Mouse (Mus musculus) MEL-GATA-1-ER (cell line): ENCODE measurements around the gene Lmcd1.
"Not testable (repeated sequence)": the region's sequence is repeated elsewhere in the genome, so short reads cannot be mapped to it uniquely, and the experiment has no call there.

Experiments used
- DNase-seq: peaks from one replicate; pipeline ENCODE4 v3.0.0-alpha.2; 2012; ENCODE audit warnings: low read depth; ENCODE audit errors: extremely low read depth

Gene Lmcd1

DNA sequence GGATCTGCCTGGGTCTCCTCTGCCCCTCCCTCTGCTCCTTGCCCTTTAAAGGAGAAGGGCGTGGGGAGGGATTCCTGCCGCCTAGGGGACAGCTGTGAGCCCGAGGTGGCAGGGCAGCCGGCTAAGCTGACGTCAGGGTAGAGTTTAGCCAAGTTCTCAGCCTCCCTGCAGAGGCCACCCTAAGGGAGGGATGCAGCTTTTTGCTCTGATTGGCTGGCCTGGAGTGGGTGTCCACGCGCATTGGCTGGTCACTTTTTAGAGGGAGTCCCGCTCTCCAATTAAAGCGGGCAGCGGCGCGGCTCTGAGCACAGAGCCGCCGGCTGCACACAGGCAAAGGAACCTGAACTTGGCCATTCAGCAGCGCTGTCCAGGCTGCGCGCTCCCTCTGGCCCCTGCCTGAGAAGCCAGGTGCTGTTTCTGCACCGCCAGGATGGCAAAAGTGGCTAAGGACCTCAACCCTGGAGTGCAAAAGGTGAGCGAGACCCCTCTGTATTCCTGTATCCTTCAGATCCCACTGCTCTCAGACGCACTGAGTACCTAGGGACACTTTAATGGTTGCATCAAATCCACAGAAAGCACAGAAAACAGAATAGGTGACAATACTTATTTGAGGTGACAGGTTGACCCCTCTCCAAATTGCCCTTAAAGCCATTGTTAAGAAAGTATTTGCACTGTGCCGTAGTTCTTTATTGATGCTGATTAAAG, at the start of gene Lmcd1:
Gene Lmcd1, plus strand, starts transcription at position 258 of the 705 bp plus-strand sequence.
- DNase-seq: no peak

DNA sequence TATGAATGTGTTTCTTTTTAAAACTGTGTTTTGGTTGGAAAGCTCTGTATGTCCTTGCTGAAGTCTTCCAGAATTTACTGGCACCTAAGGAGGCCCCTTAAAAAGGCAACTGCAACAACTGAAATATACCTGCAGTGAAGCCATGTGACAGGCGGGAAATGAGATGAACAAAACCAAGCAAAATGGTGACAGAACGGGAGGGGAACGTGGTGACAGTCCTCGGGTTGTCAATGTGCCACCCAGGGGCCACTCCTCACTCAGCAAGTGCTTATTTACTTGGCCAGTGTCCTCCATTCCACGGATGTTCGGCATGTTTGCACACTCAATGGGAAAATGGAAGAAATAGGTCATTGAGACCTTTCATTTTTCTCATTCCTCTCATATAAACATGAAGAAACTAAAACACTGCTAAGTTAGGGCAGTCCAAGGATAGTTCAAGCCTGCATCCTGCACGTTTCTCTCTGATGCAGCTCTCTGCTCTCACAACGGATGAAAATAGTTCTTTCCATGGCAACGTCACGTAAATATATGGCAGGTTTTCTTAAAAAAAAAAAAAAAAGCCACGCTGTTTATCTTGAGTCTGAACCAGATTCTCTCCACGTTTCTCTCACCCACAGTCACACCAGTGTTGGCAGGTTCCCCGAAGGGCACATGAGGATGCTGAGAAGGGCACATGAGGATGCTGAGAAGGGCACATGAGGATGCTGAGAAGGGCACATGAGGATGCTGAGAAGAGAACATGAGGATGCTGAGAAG, 49.5 kb upstream of the Lmcd1 start:
- no peak for DNase-seq

DNA sequence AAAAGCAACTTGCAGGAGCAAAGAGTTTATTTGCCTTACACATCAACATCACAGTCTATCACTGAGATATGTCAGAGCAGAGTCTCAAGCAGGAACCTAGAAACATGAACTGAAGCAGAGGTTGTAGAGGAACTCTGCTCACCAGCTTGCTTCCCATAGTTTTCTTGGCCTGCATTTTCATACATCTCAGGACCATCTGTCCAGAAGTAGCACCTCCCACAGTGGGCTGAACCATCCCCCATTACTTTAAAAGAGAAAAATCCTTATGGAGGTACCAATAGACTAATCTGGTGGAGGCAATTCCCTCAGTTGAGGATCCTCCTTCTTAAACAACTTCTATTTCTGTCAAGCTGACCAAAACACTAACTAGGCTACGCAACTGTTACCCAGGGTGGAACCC, 36.8 kb upstream of the Lmcd1 start:
- no peak for DNase-seq

DNA sequence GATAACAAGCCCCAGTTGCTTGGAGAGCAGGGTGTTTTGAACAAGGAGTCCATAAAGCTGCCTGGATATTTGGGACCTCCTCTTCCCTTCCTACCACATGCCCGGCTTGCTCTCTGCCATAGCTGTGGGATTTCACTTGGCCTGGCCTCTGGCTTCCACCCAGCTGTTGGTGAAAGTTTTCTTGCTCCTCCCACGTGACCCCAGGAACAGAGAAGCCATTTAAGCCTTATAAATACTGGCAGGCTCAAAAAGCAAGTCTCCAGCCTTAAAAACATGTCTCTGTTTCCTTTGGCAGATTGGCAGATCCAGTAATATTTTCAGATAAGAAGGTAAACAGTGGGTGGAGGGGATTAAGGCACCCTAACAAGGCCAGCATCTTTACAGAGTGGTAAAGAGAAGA, 31.3 kb upstream of the Lmcd1 start:
- DNase-seq: no peak

DNA sequence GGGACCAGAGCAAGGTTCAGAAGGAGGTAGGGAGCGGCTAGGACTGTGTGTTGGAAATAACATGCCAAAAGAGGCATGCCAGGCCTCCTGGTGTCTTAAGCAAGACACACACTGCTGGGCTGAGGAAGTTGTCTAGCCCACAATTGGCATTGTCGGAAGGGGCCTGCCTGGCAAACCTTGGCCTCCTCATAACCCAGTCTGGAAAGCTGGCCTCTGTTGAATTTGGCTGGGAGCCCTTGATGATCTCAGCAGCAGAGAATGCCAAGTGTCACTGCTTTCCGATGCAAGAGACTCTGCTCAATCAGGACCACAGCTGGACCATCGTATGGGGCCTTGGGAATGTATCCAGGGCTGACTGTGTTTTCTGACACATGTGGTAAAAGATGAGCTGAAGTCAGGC, 27.9 kb upstream of the Lmcd1 start:
- DNase-seq: no peak

DNA sequence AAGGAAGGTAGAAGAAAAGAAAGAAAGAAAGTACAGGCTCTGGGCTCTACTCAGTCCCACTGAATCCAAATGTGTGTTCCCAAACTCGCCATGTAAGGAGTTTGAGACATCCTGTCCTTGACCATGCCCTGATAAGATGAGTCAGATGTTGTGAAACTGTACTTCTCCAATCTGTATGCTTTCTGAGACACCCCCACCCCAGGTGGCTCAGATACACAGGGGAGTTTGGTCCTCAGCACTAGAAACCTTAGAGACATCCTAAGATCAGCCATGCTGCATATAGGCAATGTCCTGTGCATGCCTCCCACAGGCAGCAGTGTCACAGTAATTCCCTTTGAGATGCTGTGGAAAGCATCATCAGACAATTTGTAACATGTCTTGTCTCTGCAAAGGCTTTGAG, 26.9 kb upstream of the Lmcd1 start:
- no peak for DNase-seq

DNA sequence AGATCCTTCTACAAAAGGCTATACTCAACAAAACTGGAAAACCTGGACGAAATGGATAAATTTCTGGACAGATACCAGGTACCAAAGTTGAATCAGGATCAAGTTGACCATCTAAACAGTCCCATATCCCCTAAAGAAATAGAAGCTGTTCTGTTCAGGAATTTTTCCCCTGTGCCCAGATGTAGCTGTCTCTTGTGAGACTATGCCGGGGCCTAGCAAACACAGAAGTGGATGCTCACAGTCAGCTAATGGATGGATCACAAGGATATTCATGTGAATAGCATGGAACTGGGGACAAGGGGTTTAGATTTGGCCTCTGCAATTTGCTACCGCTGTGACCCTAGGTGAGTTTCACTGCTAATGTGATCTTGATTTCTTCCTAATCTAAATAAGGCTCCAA, 19.6 kb upstream of the Lmcd1 start:
- not testable (repeated sequence) for DNase-seq

DNA sequence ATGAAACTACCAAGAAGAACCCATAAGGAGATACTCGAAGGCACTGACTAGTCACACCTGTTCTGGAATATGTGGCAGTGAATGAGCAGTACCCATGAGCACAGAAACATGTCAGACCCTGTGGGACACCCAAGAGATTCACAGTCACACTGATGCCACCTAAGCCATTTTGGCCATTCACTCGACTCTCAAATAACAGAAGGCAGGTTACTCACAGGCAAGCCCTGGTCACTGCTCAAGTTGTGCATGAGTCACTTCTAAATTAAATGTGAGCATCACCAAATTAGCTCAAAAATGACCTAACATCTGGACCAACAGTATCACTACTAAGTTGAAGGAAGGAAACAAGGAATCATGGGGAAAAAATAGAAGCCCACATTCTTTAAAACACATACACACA, 18.6 kb upstream of the Lmcd1 start:
- no peak for DNase-seq

DNA sequence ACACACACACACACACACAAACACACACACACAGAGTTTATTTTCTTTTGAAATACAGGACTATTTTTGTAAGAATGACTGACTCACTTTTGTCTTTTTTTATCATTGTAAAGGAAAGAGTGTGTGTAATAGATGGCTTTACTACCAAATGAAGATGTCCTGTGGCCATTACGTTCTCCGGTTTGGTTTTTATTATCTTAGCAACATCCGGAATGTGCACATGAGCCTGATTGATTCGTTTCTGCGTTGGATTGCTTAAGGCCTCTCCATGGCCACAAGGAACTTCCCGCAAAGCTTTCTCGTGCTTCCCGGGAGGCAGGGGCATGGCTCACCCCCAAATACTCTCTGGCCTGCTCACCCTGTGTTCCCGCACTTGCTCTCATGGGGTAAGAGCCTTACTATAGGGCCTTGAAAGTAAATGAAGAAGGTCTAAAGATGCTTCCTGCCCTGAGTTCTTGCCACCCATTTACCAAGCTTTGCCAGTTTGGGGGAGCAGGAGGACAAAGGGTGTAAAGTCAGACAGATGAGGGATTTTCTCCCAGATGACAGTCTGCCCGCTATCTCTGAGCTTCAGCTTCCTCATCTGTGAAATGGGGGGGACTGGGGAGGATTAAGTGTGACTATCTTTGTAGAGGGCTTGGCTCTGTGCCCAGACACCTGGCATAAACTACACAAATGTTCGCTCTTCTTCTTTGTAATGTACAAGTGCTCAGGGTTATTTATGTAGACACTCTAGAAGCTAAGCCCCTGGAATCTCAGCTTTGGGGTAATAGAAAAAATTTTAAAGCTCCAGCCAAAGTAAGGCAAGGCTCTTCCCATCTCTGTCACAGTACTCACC, 18.0 kb upstream of the Lmcd1 start:
- no peak for DNase-seq

DNA sequence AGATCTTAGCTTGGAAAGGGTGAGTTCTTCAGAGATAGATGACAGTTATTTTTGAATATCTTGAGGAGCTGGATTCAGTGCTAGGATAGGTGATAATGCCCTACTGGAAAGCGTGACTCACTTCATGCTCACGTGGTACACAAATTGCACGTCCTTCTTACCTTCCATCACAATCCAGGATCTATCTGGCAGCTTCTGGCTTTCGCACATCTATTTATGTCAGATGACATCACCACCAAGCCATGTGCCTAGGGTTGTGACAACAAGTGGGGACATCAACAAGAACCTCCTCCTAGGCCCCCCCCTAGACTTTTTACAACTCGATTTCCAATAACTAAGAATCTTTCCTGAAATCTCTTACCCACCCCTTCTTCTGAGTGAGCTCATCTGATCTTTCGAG, 17.0 kb upstream of the Lmcd1 start:
- no peak for DNase-seq

DNA sequence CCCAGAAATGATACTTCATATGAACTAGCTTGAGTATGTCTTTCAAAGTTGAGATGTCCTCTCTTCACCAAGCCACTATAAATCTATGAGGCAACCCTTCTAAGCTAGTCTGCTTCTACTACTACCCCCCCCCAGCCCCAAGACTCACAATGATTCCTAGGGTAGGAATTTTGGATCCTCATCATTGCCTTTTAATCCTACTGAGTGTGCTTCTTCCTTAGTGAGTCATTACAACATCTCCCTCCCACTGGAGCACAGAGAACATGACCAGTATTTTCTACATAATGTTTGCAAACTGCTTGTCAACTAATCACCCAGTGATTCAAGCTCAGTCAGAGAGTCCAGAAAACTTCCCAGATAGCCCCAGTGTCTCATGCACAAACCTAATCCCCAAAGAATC, 12.5 kb upstream of the Lmcd1 start:
- no peak for DNase-seq

DNA sequence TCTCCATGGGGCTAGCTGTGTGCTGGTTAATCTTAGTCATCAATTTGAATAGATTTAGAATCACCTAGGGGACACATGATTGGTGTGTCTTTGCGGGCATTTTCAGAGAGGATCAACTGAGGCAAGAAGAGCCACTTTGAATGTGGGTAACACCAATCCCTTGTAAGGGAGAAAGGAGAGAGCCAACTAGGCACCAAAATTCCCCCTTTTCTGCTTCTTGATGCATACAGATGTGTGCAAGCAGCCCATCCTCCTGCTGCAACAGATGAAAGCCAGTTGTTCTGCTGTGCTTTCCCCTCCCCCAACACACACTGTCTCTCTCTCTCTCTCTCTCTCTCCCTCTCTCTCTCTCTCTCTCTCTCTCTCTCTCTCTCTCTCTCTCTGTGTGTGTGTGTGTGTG, 9.2 kb upstream of the Lmcd1 start:
- DNase-seq: no peak

DNA sequence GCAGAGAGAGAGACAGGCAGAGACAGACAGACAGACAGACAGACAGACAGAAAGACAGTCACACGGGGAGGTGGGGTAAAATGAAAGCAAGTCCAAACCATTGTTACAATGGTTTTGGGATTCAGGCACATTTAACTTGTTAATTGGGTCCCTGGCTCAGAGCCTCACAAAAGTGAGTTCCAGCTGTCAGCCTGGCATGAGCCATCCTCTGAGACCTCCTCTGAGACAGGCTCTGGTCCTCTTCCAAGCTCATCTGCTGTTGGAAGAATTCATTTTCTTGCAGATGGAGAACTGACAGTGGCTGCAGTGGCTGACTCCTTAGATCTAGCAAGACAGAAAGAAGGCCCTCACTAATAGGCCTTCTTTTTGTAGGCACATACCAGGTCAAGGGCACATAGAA, 6.9 kb upstream of the Lmcd1 start:
- no peak for DNase-seq

DNA sequence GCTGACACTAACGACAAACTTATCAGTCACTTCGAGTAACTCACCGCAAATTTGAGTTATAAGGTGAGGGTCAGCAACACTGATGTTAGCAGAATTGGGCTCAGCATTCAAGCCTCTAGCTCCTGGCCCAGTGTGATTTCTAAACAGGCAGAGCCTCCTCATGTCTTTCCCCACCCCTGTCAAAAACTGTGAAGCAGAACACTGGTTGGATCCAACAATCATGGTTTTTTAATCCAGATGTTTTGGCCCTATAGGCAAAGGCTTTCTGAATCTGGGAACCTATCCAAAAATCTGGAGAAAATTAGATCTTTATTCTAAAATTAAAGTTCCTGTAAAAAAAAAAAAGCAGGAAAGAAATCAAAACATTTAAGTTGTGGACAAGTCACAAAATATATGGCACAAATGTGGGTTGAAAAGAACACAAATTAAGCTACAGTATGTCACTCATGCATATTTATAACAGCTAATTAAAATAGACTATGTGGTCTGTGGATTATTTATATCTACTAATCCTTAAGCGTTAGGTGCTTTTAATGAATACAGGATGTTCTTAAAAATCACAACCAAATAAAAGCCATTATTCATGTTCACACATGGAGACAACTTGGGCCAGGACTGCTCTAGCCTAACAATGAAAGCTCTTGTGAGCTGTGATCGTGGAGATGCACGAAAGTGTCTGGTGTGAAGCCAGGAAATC, 5.7 kb upstream of the Lmcd1 start:
- no peak for DNase-seq

DNA sequence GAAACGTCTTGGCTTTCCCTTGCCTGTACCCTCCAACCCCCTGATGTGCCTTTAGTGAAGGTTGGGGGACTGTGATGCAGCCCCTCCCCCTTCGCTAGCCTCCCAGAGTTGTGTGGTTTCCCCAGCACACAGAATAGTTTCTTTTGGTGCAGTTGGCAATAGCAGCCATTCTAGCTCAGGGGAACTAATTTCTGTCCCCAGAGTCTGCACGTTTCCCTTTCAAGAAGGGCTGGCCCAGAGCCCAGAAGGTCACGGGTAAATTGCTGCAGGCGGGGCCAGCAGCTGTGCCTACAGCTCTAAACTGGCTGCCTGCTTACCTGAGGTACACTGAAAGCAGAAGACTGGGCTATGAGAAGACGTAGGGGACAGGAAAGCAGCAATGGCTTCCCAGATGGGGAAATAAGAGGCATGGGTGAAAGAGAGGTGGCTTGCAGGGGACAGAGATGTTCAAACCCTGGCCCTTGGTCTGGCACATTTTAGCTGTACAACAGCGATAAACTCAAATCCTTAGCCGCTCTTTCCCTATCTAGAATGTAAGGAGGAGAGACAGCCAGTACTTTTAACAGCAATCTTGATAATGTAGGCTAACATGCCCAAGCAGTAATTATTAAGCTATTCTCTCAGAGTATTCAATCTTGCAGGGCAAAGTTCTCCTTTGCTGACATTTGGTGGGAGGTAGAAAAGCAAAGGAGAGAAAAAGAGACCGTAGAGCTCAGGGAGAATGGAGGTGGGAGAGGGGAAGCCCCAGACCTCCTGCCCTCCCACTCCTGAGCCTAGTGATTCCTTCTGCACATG, 900 bp downstream of the Lmcd1 start:
- DNase-seq: no peak

DNA sequence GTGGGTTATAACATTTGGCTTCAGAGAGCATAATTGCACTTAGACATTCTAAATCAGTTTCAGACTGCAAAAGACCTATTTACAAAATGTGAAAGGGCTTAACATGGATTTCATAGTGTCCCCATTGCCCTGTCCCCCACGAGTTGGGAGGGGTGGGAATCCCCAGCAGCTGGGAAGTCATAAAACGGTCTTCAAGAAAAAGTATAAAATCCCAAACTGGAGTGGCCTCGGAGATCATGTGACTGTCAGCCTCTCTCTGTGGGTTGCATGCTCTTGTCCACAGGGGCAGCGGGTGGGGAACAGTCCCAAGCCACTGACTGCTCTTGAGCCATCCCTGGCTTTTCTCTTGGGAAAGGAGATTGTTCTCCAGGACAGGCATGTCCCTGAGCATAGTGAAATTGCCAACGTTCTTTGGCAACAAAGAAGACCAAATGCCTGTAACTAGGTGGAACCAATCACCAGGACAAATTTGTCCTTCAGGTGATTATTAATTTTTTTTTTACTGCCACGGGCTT, 2.2 kb downstream of the Lmcd1 start:
- DNase-seq: no peak

DNA sequence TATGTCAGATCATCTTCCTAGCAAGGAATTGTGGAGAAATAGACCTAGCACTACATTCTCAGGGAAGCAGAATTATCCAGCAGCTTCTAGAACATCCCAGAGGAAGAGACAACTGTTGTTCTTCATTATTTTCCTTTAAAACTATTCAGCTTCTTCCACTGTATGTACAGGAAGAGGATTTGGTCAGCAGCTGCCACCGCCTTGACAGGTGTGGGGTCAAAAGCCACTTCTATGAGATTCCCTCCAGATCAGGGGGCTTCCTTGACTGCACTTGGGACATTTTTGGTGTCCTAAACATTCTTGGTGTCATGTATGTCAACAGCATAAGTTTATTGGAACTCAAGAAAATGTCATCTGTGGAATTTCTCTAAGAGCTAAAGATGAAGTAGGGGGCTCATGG, 5.2 kb downstream of the Lmcd1 start:
- DNase-seq: no peak

DNA sequence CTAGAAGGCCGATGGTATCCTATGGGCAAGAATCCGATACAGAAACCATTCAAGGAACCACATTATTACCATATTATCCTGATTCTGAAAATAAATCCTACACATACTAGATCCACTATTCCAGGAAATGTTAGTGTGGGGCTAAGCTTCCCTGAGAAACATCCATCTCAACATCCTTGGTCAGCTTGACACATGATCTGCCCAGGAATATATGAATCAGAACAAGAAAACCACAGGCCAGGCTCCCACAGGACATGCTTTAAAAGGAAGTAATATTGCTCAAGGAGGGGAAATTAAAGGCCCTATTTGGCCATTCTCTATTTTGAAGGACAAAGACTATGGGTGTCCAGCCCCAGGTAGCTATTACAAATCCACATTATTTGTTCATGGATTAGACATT, 6.6 kb downstream of the Lmcd1 start:
- no peak for DNase-seq

DNA sequence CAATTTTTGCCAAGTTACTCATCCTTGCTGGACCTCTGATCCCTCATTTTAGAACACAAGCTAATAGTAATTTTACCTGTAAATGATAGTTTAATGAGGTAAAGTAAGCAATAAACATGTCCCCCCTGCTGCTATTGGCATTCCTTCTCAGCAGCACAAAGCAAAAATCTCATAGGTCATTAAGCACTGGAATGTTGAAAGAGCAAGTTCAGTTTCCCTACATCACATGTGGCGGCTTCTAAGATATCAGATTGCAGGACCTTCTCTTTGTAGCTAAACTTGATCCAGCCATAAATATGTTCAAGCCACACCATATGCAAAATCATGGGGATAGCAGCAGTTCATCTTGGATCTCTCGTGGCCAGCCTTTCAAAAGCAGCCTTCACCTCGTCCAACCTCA, 7.4 kb downstream of the Lmcd1 start:
- no peak for DNase-seq

DNA sequence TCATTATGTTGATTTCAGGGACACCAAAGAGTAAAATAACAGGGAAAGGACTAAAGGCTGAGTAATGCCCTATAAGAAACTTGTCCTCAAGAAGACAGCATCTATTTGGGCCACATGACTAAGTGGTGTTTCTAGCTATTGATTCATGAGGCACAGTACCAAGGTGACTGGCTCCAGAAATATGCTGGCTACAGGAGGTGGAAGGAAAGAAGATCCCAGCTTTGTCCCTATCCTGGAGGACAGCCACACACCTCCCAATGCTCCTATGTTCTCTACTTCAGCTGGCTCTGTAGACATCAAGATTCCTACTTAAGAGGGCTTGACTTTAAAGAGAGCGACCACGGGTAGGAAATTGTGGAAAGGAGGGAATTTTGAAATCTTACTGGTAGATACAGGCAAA, 8.4 kb downstream of the Lmcd1 start:
- DNase-seq: no peak

DNA sequence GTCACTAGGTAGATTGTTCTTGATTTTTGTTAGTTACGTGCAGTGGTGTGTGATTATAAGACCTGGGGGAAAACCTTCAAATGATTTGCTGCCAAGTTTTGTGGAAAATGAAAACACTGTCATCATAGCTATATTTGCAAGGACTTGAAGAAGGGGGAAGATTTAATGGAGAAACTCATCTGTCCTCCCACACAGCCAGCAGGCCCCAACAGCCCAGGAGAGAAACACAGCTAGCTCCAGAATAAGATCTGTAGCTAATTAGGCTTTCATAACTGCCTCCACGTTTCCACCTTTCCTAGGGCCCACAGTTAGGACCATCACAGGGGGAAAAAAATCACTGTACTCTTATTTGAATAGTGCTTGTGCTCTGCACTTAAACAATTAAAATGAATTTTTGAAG, 10.5 kb downstream of the Lmcd1 start:
- no peak for DNase-seq
